Mouse (Mus musculus) embryonic fibroblast, embryonic 13.5 days (primary cell): ENCODE results near the gene Tmem108. TPM values are rescaled to one million over a fixed set of nuclear protein-coding genes. Genes with fewer than 3 reads are reported as not detected.
A peak's percentile ranks its signal among the peaks of the same experiment; 100 is the strongest.

Experiments used
- H3K27ac ChIP-seq: 2 replicates; pipeline ENCODE4 v1.5.1; 2012; ENCODE audit warnings: low read length, control low read depth, inconsistent platforms; ENCODE audit not compliant: insufficient read depth
- H3K4me1 ChIP-seq: 2 replicates; pipeline ENCODE4 v1.6.1; 2011; ENCODE audit warnings: low read length; ENCODE audit not compliant: control insufficient read depth, insufficient read depth
- H3K4me3 ChIP-seq: 2 replicates; pipeline ENCODE4 v1.5.1; 2011; ENCODE audit warnings: mild to moderate bottlenecking, control low read depth, low read length; ENCODE audit not compliant: insufficient read depth
- CTCF ChIP-seq: IDR thresholded peaks from 2 replicates; pipeline ENCODE4 v1.5.1; 2011; ENCODE audit warnings: mild to moderate bottlenecking, control low read depth, low read length, moderate library complexity, borderline replicate concordance; ENCODE audit not compliant: insufficient read depth
- POLR2A ChIP-seq: IDR thresholded peaks from 2 replicates; pipeline ENCODE4 v1.6.1; 2011; ENCODE audit warnings: low read depth, mild to moderate bottlenecking, control low read depth, low read length, moderate library complexity
- polyA plus RNA-seq: library from polyadenylated mRNA; stranded (reverse); fragments of >200 nt; gene quantifications from 2 replicates; pipeline ENCODE4 v1.2.4, GENCODE M21; 2011; ENCODE audit warnings: low read depth; ENCODE audit not compliant: missing spikeins, insufficient read length

Gene Tmem108
- polyA plus RNA-seq, 1 experiment, result 2.6 TPM

DNA sequence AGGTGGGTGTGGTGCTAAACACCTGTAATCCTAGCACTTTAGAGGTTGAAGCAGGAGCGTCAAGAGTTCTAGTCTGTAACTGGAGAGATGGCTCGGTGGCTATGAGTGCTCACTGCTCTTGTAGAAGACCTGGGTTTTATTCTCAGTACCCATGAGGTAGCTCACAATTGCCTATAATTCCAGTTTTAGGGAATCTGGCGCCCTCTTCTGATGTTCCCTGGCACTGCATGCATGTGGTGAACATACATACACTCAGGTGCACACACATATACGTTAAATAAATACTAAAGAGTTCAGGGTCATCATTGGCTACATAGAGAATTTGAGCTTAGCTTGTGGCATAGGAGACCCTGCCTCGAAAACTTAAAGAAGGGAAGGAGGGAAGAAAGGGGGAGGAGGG lies 317.0 kb downstream of the Tmem108 start:
- Histone ChIP-seq H3K4me1 (0 out of 2 replicates have a peak, but pooled peaks cover 2% of the 10 kb centered on the region), H3K27ac (no peak overlapping the region), H3K4me3 (no peak overlapping the region)
- TF ChIP-seq CTCF (no peak), POLR2A (no peak)

DNA sequence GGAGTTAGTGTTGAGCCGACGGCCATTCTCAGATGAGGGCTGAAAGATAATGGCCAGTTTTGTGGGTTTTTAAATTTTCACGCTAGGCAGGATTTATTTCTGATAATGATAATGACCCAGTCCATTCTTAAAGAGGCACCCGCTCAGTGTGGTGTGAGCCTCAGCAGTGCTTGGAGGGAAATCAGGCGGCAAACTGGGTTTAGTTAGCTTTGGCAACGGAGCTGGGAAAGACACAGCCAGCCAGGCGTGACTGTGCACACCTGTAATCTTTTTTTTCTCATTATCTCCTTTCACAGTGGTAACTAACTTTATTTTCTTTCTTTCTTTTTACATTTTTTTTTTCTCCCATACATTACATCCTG lies 317.8 kb downstream of the Tmem108 start:
- no peak overlapping the region for H3K27ac ChIP-seq
- TF ChIP-seq CTCF (no peak), POLR2A (no peak)
- H3K4me3 ChIP-seq, result no peak overlapping the region
- H3K4me1 ChIP-seq, result 0 out of 2 replicates have a peak, but pooled peaks cover 2% of the 10 kb centered on the region

DNA sequence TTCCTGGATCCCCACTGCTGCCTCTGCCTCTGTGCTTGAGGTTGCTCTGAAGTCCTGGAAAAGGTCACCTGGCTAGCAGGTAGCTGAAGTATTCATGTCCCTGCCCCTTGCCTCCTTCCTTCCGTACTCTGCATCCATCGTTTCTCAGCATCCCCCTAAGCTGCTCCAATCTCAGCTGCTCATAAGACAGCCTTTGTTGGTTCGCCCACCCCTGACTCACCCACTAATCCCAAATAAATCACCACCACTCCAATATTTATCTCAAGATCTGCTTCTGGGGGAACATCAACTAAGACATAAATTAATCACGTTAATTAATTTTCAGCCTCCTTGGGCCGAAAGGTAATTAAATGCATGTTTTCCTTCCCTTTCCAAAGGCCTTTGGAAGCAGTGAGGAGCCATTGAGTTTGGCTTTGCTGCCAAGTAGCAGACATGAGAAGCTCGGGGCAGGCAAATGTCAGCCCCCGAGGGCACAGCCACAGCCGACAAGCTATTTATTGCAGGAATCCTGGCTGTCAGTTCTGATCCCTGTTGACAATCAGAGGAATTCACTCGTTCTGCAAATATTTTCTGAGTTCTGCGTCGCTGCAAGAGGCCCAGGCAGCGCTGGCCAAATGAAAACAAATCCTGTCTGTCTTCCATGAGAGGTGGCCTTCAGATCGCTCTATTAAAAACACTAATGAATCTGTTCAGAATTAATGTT lies 318.4 kb downstream of the Tmem108 start:
- TF ChIP-seq CTCF (no peak), POLR2A (no peak)
- Histone ChIP-seq H3K4me1 (0 out of 2 replicates have a peak, but pooled peaks cover 2% of the 10 kb centered on the region), H3K4me3 (no peak overlapping the region), H3K27ac (no peak overlapping the region)

DNA sequence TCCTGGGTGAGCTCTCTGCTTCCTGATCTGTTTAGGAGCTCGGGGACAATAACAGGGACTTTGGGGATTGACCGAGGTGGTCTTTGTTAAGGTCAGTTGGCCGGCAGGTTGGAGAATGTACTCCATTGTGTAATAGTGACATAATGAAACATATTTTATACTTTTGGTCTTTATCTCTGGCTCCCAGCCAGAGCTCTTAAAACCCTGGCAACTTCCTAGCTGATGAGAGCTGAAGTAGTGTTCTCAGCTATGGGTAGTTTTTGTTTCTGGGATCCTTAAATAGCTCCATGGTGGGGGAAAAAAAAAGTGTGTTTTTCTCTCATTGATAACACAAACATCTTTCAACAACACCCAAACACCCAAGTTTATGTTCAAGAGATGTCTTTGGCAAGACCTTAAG lies 321.0 kb downstream of the Tmem108 start:
- H3K27ac ChIP-seq, result no peak overlapping the region
- H3K4me1 ChIP-seq, result 0 out of 2 replicates have a peak, but pooled peaks cover 2% of the 10 kb centered on the region
- no peak for TF ChIP-seq CTCF
- no peak overlapping the region for H3K4me3 ChIP-seq

DNA sequence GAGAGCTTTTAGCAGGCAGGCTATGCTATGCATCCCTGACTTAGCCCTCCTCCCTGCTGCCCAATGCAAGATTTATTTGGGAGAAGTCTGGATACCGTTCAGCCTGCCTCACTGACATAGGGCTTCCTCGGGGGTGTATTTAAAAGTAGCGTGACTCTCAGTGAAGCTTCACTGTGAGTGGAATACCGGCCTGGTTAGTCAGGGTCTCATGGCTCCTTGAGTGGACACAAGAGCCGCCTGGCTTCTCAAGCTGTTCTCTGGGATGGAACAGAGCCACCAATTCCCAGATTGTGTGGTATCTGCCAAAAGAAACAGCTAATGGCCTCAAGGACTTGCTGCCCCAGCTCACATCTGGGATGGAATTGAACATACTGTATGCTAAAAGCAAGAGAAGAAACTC lies 324.5 kb downstream of the Tmem108 start:
- H3K4me1 ChIP-seq, result peaks cover 8% of the 10 kb centered on the region; the same call in 1 of the 2 replicates
- 0 out of 2 replicates have a peak overlapping the region, but pooled peaks have one; percentile 18 for H3K27ac ChIP-seq
- H3K4me3 ChIP-seq, result no peak overlapping the region
- TF ChIP-seq POLR2A, result no peak
- no peak for TF ChIP-seq CTCF

DNA sequence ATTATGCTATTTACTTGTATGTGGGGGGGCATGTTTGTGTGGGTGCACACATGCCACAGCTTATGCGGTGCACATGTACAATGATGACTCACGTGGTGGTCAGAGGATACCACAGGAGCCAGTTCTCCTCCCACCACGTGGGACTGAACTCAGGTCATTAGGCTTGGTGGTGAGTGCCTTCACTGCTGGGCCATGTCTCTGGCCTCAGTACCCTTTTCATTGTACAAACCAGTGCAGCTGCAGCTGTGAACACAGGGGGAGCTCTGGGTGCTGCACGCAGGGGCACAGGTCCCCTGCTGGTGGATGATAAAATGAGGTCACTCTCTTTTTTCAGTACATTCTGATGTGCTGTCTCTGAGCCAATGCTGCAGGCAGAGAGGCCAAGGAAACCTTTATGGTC lies 327.5 kb downstream of the Tmem108 start:
- no peak overlapping the region for H3K27ac ChIP-seq

More for the DNA sequence above, 327.5 kb downstream of the Tmem108 start:
- Histone ChIP-seq H3K4me3 (no peak overlapping the region), H3K4me1 (peaks cover 11% of the 10 kb centered on the region; the same call in 1 of the 2 replicates)
- TF ChIP-seq CTCF (peak; percentile 62), POLR2A (no peak)

Other genes starting within 250 kb of the Tmem108 start
- gene Nphp3, start 240.7 kb upstream of the Tmem108 start, polyA plus RNA-seq, result 12.4 and 15.8 TPM in 2 replicates